Mouse (Mus musculus): ENCODE results near the gene Cnot6. TPM values are rescaled to one million over a fixed set of nuclear protein-coding genes. Genes with fewer than 3 reads are reported as not detected.

Cnot6 gene
- total RNA-seq (2023), result 72.0 to 81.4 TPM (median 77.5 TPM) in 4 replicates

DNA sequence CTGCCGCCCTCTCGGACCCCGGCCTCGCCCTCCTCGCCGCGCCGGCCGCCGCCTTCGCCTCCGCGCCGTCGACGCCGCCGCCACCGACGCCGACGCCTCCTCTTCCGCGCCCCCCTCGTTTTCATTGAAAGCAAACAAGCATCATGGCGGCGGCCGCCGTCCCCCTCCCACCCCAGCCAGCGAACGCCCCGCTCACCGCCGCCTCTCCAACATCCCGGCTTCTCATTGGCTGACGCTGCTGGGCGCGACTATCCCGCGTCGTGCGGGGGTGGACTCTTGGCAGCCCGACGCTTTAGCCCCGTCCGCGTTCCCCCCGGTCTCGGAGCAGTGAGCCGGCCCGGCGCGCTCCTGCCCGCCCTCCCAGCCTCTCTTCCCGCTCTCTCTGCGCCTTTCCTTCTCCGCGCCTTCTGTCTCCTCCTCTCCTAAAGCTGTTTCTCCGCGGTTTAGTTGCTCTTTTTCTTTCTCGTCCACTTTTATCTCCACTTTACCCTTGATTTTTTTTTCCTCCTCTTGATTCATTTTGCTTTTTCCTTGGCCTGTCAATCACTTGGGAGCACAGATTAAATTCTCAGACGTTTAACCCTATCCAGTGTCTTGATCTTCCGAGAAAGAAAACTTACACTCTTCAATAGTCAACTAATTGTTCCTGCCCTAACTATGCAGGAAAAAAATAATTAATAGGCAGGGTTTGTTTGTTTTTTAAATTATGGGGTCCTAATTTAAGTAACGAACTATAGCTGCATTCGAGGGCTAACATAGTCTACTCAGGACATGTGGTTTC is at the start of gene Cnot6:
Gene Cnot6, minus strand, starts transcription at position 169 of the 781 bp plus-strand sequence.

DNA sequence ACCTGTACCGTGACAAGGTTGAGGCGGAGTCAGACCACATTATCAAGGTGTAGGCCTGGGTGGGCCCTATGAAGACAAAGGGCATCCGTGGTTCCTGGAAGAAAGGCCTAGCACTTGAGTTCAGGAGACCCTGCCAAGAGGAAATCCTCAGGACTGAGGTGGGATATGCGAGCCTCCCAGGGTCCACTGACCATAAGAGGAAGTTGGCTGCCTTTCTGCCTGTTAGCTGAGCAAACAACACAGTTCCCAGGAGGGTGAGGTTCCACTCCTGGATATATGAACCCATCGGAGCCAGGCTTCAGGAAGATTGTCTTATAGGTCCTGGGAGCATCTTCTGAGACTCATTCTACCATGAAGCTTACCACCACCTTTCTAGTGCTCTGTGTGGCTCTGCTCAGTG is 49.2 kb downstream of the Cnot6 start, which contains the start of gene Scgb3a1:
Gene Scgb3a1, plus strand, starts transcription at position 301 of the 400 bp plus-strand sequence.

Other genes starting within 250 kb of the Cnot6 start
- not detected in 4 replicates for gene Olfr1386, start 247.7 kb downstream of the Cnot6 start, total RNA-seq (2023)
- 0.17 to 0.18 TPM in 2 of 4 replicates, not detected in the others for gene Olfr1385, start 223.7 kb downstream of the Cnot6 start, total RNA-seq (2023)
- not detected in 4 replicates for gene Olfr1384, start 206.0 kb downstream of the Cnot6 start, total RNA-seq (2023)
- not detected in 4 replicates for gene Olfr1383, start 193.1 kb downstream of the Cnot6 start, total RNA-seq (2023)
- not detected in 4 replicates for gene Olfr1382, start 184.5 kb downstream of the Cnot6 start, total RNA-seq (2023)
- gene Olfr1381, start 169.3 kb downstream of the Cnot6 start, total RNA-seq (2023), result not detected in 4 replicates
- not detected in 4 replicates for gene Olfr1380, start 155.8 kb downstream of the Cnot6 start, total RNA-seq (2023)
- gene Flt4, start 103.5 kb downstream of the Cnot6 start, total RNA-seq (2023), result not detected in 4 replicates
- not detected in 4 replicates for gene Scgb3a1, start 49.1 kb downstream of the Cnot6 start, total RNA-seq (2023)
- gene Gfpt2, start 81.5 kb upstream of the Cnot6 start, total RNA-seq (2023), result 0.21 TPM in 1 of 4 replicates, not detected in the others
- gene Mapk9, start 134.0 kb upstream of the Cnot6 start, total RNA-seq (2023), result 44.6 to 48.0 TPM (median 45.6 TPM) in 4 replicates
- gene Rasgef1c, start 189.1 kb upstream of the Cnot6 start, total RNA-seq (2023), result not detected in 4 replicates